Mouse (Mus musculus) gastrocnemius, postnatal 14 days (tissue): ENCODE results near the gene Npy1r. TPM values are rescaled to one million over a fixed set of nuclear protein-coding genes. Genes with fewer than 3 reads are reported as not detected.

Experiments
- DNase-seq: peaks from one replicate; pipeline ENCODE4 v3.0.0; 2021; ENCODE audit warnings: mixed read lengths
- intact Hi-C: fragments of 180-260 bp; cut with DNase I; formaldehyde crosslinking; loops from one replicate; pipeline ENCODE4 v1.15.1; 2025; ENCODE audit warnings: low total_unique reads
- long read RNA-seq, 2 experiments: library from polyadenylated mRNA; stranded (forward); transcript quantifications; one replicate each; pipeline ENCODE4 v2.0.0; 2021
- total RNA-seq, 2 experiments: library from RNA; stranded (reverse); gene quantifications; 2 replicates each; pipeline ENCODE4 v1.2.3; 2021

Gene Npy1r
- total RNA-seq = 1 to 10 TPM; 1.1 to 2.6 TPM
- long read RNA-seq, experiment 1, partial matches to known transcripts = 2 of 5 reads
- long read RNA-seq, experiment 1, other reads (novel, unspliced or antisense) = 2 of 5 reads
- long read RNA-seq, experiment 2, partial matches to known transcripts = 0 of 2 reads
- long read RNA-seq, experiment 2, other reads (novel, unspliced or antisense) = 2 of 2 reads

GRCm38 (mm10) chr8:66696970-66697843 is at the start of gene Npy1r:
Npy1r (plus strand) TSS chr8:66697192.
- DNase-seq = no peak
- intact Hi-C loops = no loop called here

- intact Hi-C loops = no loop called here
- no peak for DNase-seq
Measured at GRCm38 (mm10) chr8:66681261-66681660, 15.7 kb upstream of the Npy1r start.

GRCm38 (mm10) chr8:66687511-66688329 is 9.3 kb upstream of the Npy1r start, which contains the start of gene Npy5r:
Npy5r (minus strand) TSS chr8:66688128.
- intact Hi-C loops = no loop called here
- DNase-seq = no peak

- DNase-seq = no peak
- intact Hi-C loops = no loop called here
Measured at GRCm38 (mm10) chr8:66688395-66688794, 8.6 kb upstream of the Npy1r start.

- intact Hi-C loops = no loop called here
Measured at GRCm38 (mm10) chr8:66688799-66689198, 8.2 kb upstream of the Npy1r start.

GRCm38 (mm10) chr8:66690402-66690801 is 6.6 kb upstream of the Npy1r start:
- intact Hi-C loops = no loop called here
- no peak for DNase-seq

More at GRCm38 (mm10) chr8:66688799-66689198, 8.2 kb upstream of the Npy1r start:
- no peak for DNase-seq

- intact Hi-C loops = no loop called here
- DNase-seq = no peak
Measured at GRCm38 (mm10) chr8:66698011-66698410, 1.0 kb downstream of the Npy1r start.

- intact Hi-C loops = no loop called here
- no peak for DNase-seq
Measured at GRCm38 (mm10) chr8:66698782-66699181, 1.8 kb downstream of the Npy1r start.

GRCm38 (mm10) chr8:66714324-66714975 is 17.5 kb downstream of the Npy1r start:
- intact Hi-C loops = no loop called here
- no peak for DNase-seq

GRCm38 (mm10) chr8:66722835-66723234 is 25.8 kb downstream of the Npy1r start:
- DNase-seq = no peak
- intact Hi-C loops = no loop called here

- no peak for DNase-seq
- intact Hi-C loops = no loop called here
Measured at GRCm38 (mm10) chr8:66729446-66729845, 32.5 kb downstream of the Npy1r start.

GRCm38 (mm10) chr8:66731957-66732356 is 35.0 kb downstream of the Npy1r start:
- DNase-seq = no peak
- intact Hi-C loops = no loop called here

- no peak for DNase-seq
- intact Hi-C loops = no loop called here
Measured at GRCm38 (mm10) chr8:66742359-66742758, 45.4 kb downstream of the Npy1r start.

GRCm38 (mm10) chr8:66745612-66746011 is 48.6 kb downstream of the Npy1r start:
- intact Hi-C loops = no loop called here
- no peak for DNase-seq

GRCm38 (mm10) chr8:66751621-66752020 is 54.6 kb downstream of the Npy1r start:
- DNase-seq = no peak
- intact Hi-C loops = no loop called here

- intact Hi-C loops = no loop called here
- DNase-seq = no peak
Measured at GRCm38 (mm10) chr8:66756161-66756560, 59.2 kb downstream of the Npy1r start.
